Mouse (Mus musculus) adrenal gland, adult (tissue): ENCODE data around the gene Capn7.
A peak's percentile ranks its signal among the peaks of the same experiment; 100 is the strongest.

Experiments used
- DNase-seq, 2 experiments: peaks; one replicate each; pipeline ENCODE4 v3.0.0; 2022 to 2023; ENCODE audit warnings: low spot score in 1 of 2; ENCODE audit not compliant: inconsistent age in 2 of 2

Capn7 gene

DNA sequence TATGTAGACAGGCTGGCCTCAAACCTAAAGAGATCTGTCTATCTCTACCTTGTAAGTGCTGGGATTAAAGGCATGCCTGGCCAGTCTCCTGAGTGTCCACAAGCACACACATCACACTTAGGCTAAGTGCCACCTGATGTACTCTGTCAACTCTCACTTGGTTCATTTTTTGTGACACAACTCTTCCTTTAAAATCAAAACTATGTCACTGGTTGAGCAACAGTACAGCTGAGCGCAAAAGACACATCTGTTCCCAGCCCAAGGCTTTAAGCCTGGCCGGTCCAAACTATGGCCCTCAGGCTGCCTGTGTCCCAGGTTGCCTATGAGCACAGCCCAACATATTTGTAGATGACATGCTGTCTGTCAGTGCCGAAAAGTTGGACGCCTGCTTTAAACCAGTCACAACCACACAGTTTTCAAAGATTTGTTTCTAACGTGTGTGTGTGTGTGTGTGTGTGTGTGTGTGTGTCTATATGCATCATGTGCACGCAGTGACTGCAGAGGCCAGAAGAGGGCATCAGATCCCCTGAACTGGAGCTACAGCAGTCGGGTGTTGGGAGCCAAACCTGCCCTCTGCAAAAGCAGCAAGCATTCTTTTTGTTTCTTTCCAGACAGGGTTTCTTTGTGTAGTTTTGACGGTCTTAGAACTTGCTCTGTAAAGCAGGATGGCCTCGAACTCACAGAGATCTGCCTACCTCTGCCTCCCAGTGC is 58.5 kb downstream of the Capn7 start:
- peak in 1 of 2 experiments; percentile 59 for DNase-seq

DNA sequence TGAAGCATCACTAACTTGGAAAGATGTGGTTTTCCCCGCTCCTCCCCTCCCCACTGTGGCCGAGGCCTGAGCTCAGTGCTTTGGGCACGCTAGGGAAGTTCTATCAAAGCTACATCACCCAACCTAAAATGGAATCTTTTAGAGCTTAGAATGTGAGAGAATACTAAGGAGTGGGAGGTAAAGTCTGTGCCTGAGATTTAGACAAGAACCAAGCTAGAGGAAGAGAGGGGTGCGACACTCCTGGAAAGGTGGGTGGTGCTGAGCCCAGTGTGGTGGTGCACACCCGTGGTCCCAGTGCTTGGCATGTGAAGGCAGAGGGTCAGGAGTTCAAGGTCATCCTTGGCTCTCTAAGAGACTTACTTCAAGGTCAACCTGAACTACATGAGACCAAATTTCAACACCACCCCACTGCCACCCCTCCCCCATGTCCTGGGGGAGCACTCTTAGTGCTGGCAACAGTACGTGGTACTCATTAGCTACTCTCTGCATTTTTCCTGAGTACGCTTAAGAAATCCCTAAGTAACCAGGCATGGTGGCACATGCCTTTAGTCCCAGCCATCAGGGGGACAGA is 59.3 kb downstream of the Capn7 start:
- peak; percentile 45 to 74 for DNase-seq

- peak; percentile 76 to 88 for DNase-seq
These were observed 60.0 kb downstream of the Capn7 start for GRCm38 (mm10) chr14:31396428-31396827.

DNA sequence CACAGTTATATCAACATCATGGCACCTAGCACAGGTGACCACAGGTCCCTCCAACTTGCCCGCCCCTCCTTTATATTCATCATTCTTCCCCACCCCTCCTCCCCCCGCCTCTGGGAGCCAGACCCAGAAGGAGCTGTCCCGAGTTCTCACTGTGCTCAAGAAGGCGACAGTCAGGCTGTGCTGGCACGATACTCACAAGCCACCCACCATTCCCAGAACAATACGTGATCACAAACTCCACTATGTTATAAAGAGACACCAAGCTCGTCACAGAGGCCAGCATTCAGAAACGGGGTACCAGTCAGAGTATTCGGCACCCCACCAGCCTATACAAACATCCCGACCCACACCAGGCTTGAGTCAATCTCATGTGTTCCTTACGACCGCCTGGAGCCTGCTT is 60.9 kb downstream of the Capn7 start:
- no peak for DNase-seq

GRCm38 (mm10) chr14:31397791-31398595 is 61.6 kb downstream of the Capn7 start:
- peak; percentile 83 to 91 for DNase-seq

DNA sequence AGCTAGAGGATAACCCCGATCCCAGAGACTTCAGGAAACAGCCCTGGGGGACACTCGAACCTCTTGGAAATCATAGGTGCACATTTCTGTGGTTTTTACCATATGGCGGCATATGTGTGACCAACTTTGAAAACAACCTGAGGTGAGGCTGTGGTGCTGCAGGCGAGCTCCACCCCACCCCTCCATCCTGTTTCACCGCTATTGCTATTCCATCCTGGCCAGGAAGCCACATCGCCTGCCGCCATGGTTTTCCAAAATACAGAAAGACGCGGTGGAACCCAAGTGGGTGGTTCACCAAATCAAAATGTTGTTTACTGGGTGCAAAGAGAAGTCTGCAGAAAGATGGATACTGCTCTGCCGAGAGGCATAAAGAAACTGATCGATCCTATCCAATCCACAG is 62.4 kb downstream of the Capn7 start:
- DNase-seq, result no peak

DNA sequence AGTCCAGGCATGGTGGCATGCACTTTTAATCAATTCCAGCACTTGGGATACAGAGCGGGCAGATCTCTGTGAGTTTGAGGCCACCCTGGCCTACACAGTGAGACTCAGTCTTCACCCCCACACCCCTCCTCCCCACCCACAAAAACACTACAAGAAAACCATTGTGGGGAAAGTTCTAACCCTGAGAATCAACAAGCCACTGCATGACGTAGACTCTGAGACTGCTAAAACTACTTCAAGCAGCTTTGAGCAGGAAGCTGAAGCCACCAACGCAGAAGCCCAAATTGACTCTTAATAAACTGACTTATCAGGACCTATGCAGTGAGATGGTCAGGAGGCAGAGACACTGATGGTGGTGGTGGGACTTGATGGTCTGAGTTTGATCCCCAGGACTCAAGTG is 62.8 kb downstream of the Capn7 start:
- DNase-seq, result peak in 1 of 2 experiments; percentile 51

DNA sequence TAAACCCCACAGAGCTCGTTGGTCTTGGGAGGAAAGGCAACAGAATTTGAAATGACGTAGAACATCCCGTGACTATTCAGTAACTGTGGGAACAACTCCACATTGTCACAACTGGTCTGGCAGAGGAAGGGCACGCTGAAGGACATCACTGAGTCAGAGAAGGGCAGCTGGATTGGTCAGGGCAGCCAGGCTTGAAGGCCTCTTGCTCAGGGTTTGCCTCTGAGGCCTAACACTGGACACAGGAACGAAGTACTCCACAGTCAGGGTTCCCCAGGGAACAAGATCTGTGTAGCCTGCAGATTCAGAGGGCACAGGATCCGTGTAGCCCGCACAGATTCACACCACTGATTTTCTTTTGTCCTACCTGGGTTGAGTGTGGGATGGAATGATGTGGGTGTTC is 63.8 kb downstream of the Capn7 start:
- peak; percentile 86 to 92 for DNase-seq

- DNase-seq, result peak; percentile 82 to 90
These were observed 64.5 kb downstream of the Capn7 start for GRCm38 (mm10) chr14:31400896-31401295.

DNA sequence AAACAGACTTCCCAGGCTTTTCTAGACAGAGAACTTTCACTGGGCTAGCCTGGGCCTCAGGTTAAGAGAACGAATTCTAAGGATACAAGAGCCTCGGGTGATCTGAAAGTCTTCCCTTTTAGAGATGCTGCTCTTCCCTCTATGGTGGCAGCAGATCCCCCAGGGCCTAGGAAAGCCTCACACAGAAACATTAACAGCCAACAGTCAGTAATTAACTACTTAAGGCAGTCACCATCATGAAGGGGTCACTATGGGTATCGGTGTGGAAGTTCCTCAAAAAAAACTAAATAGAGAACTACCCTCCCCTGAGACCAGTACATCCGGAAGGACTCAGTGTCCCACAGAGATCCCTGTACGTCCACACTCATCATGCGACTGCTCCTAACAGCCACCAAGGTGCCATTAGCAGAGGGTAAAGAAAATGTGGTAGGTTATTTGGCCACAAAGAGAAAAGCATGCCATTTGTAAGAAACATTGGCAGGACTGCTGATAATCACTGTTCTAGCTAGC is 65.5 kb downstream of the Capn7 start:
- DNase-seq, result no peak

DNA sequence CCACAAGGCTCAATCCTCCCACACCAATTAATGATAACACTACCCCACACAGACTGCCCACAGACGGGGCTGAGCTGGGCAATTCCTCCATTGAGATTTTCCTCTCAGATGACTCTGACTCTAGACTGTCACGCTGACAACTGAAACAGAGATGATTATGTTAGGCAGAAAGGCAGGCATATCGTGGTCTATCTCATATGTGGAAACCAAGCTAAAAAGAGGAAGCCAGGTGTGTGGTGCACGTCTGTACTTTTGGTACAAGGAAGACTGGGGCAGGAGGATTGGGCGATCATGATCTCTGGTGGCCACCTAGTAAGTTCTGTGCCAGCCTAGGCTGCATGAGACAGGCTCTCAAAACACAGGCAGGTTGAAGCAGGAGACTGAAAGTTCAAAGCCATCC is 66.3 kb downstream of the Capn7 start:
- DNase-seq, result no peak

DNA sequence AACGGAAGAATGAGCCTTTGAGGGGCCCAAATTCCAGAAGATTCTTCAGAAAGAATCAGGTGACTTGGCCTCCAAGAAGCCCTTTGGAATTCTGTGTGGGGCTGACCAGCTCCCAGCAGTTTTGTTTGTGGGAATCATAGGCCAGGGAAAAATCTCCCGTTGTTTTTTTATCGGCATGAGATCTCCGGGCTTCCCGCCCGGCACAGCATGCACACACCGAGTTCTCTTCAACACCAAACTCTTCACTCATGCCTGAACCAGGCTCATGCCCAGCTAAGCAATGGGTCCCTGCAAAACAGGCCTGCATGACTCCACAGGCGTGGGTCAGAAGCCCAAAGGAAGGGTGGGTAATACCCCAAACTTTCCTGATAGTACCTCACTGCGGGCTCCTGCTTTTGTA is 67.1 kb downstream of the Capn7 start:
- DNase-seq, result no peak

DNA sequence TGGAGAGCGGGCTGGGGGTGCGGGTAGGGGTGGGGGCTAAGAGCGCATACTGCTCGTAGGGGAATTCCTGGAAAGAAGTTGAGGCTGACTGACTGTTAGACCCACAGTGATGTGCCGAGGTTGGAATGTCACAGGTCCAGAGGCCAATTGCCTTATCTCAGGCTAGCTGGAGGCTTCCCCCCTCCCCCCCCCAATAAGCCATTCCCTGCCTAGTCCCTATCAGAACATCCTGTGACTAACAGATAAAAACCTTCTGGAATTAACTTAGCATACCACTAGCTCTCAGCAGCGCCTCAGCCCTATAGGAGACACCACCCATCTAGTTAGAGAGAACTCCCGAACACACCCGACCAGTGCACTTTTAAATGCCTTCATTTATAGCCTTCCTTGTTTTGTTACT is 67.6 kb downstream of the Capn7 start:
- no peak for DNase-seq

DNA sequence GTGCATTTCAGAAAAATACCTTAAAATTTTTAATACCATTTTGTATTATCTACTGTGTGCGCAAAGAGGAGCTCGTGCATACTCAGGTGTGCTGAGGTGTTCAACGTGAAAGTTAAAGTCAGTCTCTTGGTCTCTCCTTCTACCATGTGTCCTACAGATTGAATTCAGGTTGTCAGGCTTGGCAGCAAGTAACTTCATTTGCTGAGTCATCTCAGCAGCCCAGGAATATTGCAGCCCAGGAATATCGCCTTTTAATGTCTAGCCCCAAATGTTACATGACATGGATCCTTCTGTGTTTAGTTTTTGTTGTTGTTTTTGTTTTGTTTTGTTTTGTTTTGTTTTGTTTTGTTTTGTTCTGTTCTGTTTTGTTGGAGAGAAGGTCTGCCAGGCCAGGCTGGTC is 68.2 kb downstream of the Capn7 start:
- no peak for DNase-seq

- DNase-seq, result peak in 1 of 2 experiments; percentile 57
These were observed 69.2 kb downstream of the Capn7 start for GRCm38 (mm10) chr14:31405652-31406051.

DNA sequence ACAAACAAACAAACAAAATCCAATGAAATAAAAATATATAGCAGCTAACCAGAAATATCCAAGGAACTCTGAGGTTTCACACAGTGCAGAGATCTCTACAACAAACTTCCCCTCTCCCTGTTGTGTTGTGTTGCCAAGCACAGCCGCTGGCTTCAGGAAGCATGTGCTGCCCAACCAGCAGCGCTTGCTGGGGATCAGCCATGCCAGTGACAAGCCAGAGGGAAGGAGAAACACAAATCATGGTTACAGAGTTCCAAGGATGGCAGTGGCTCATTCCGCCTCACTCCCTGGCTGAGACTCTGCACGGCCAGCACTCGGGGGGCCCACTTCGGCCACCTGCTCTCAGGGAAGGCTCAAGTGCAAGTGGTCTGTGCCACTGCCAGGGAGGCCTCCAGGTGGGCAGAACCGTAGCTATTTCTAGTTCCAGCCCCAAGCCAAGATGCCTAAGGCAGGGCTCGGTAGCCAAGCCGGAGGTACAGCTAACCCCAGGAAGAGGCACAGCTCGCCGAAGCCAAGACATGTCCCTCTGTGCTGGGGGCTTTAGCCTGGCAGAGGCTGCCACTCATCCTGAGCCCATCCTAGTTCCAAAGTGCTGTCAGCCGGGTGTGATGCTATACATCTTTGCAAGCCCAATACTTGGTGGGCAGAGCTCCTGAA is 69.8 kb downstream of the Capn7 start:
- peak in 1 of 2 experiments; percentile 73 for DNase-seq

- peak; percentile 88 to 91 for DNase-seq
These were observed 70.8 kb downstream of the Capn7 start for GRCm38 (mm10) chr14:31407208-31407607.

DNA sequence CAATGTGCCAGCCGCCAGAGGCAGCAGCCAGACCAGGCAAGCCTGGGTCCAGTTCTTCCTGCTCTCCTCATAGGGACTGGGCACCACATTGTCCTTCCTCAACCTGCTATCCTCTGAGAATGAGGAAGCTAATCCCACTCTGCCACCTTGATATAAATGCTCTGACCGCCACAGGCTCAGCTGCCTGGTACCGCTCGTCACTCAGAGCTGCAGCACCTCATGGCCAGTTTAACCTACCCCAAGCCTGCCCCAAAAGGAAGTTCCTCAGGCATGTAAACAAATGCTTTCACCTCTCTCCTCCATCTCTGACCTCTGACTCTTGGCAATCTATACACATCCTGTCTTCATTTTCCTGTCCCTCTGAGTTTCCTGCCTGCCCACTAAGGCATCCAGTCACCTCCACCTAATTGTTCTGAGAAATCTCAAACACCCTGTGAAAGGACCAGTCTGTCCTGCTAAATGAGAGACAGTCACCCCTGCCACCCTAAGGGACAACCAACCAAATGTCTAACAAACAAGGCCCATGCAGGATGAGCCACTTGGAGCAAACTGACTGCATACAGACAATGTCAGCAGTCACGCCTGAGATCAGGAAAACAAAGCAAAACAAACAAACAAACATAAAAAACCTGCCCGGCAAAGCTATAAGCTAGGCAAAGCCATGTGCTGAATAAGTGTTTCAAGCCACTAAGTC is 71.6 kb downstream of the Capn7 start:
- peak in 1 of 2 experiments; percentile 78 for DNase-seq

GRCm38 (mm10) chr14:31408666-31409065 is 72.2 kb downstream of the Capn7 start:
- peak; percentile 67 to 86 for DNase-seq

- no peak for DNase-seq
These were observed 73.8 kb downstream of the Capn7 start for GRCm38 (mm10) chr14:31410123-31410724.
